Comparison of ENCODE assay signal across 20 mouse cellular contexts in genomic region chr14:34626824-34627223, GRCm38 (mm10). TPM values are rescaled to one million over a fixed set of nuclear protein-coding genes. Genes with fewer than 3 reads are reported as not detected.
DNase-seq lines count a peak whose midpoint lies in the region; ATAC-seq and TF ChIP-seq lines count a peak whose summit lies in the region.
"Had no signal": no experiment of that assay in that cellular context is flagged by ENCODE, and none has a peak within 500 bp of the region (broad histone marks: within the 10 kb centered on the region; RNA-seq: fewer than 3 reads in every experiment).

No protein-coding gene starts in this region.

- peak; percentile 78 for DNase-seq in fat pad, adult 2 months (ENCODE audit: extremely low read depth, low read depth, low spot score)
- peak; percentile 51 for DNase-seq in stomach, postnatal 0 days (ENCODE audit: low spot score)
- no peak for DNase-seq in urinary bladder, adult 18-20 months (ENCODE audit: low spot score in 2 of 2)
- no peak for DNase-seq in left cerebral cortex, postnatal 36 days (ENCODE audit: low spot score in 2 of 2)
- DNase-seq in heart, adult 9 months (ENCODE audit: low spot score in 2 of 2) = no peak
- DNase-seq: adrenal gland, adult 8-10 months; cerebellum, adult 18-20 months; cerebellum, adult 9-11 months; cerebellum, postnatal 36 days; gastrocnemius, postnatal 10 days; heart, postnatal 36 days had no signal

- 55% methylated on average over 7 of the region's 7 CpGs for WGBS in stomach, postnatal 0 days

- H3K4me3 ChIP-seq in stomach, postnatal 0 days (ENCODE audit: low read depth, low read length) = no peak overlapping the region
- H3K4me3 ChIP-seq: embryonic facial prominence, embryonic 13.5 days; forebrain, embryonic 15.5 days; heart, embryonic 13.5 days; hindbrain, embryonic 15.5 days had no signal

- ATAC-seq in erythroblast, adult 5-6 weeks (replicated peaks; ENCODE audit: low FRiP score, poor library complexity, severe bottlenecking) = peak; percentile 39; the same call in 1 of the 2 replicates
- ATAC-seq in megakaryocyte-erythroid progenitor cell, adult 5-6 weeks (replicated peaks; ENCODE audit: low FRiP score, low TSS enrichment, poor library complexity, severe bottlenecking) = 0 out of 2 replicates have a peak, but pooled peaks have one; percentile 36
- peak; percentile 69 for ATAC-seq in stomach, postnatal 0 days (ENCODE audit: low FRiP score, low TSS enrichment)
- ATAC-seq: forebrain, embryonic 15.5 days had no signal

- H3K4me2 ChIP-seq in stomach, postnatal 0 days (replicated peaks; ENCODE audit: low read depth) = no peak overlapping the region
- H3K4me2 ChIP-seq: embryonic facial prominence, embryonic 13.5 days; forebrain, embryonic 15.5 days; heart, embryonic 13.5 days; hindbrain, embryonic 15.5 days had no signal

- no peaks in the 10 kb centered on the region for H3K27me3 ChIP-seq in stomach, postnatal 0 days (ENCODE audit: control insufficient read depth, insufficient read depth, low read length)
- H3K27me3 ChIP-seq: embryonic facial prominence, embryonic 13.5 days; forebrain, embryonic 15.5 days; heart, embryonic 13.5 days; hindbrain, embryonic 15.5 days had no signal

- intact Hi-C loops in left cerebral cortex, postnatal 36 days (cut with DNase I) = no loop called here

- TF ChIP-seq CTCF in stomach, postnatal 0 days (IDR thresholded peaks at IDR 0.05; ENCODE audit: low read depth) = no peak

- no peaks in the 10 kb centered on the region for H3K9me3 ChIP-seq in stomach, postnatal 0 days (ENCODE audit: control insufficient read depth, low read length)
- H3K9me3 ChIP-seq: embryonic facial prominence, embryonic 13.5 days; forebrain, embryonic 15.5 days; heart, embryonic 13.5 days; hindbrain, embryonic 15.5 days had no signal

- H3K27ac ChIP-seq in stomach, postnatal 0 days (replicated peaks) = no peak overlapping the region
- H3K27ac ChIP-seq: embryonic facial prominence, embryonic 13.5 days; forebrain, embryonic 15.5 days; heart, embryonic 13.5 days; hindbrain, embryonic 15.5 days had no signal

- H3K4me1 ChIP-seq in stomach, postnatal 0 days (replicated peaks; ENCODE audit: control insufficient read depth, insufficient read depth) = no peaks in the 10 kb centered on the region
- H3K4me1 ChIP-seq: embryonic facial prominence, embryonic 13.5 days; forebrain, embryonic 15.5 days; hindbrain, embryonic 15.5 days had no signal

- no peak for TF ChIP-seq EP300 in stomach, postnatal 0 days (optimal IDR thresholded peaks at IDR 0.05)

- H3K9ac ChIP-seq in stomach, postnatal 0 days (ENCODE audit: low read length) = no peak overlapping the region
- H3K9ac ChIP-seq: embryonic facial prominence, embryonic 13.5 days; forebrain, embryonic 15.5 days; heart, embryonic 13.5 days; hindbrain, embryonic 15.5 days had no signal

- H3K36me3 ChIP-seq in stomach, postnatal 0 days (ENCODE audit: control insufficient read depth, insufficient read depth, low read length) = no peaks in the 10 kb centered on the region
- H3K36me3 ChIP-seq: embryonic facial prominence, embryonic 13.5 days; forebrain, embryonic 15.5 days; heart, embryonic 13.5 days; hindbrain, embryonic 15.5 days had no signal

RNA-seq across cellular contexts. Expression of gene Opn4, which starts 26.9 kb away (rescaled TPM):
- not detected in 2 replicates for total RNA-seq in erythroblast, adult 5-6 weeks (2015; ENCODE audit: low replicate concordance)
- not detected in 2 replicates for total RNA-seq in erythroblast, adult 5-6 weeks (2017; ENCODE audit: low replicate concordance)
- total RNA-seq in megakaryocyte-erythroid progenitor cell, adult 5-6 weeks (2014; fragmentation: Nextera tagmentation) = not detected in 2 replicates
- total RNA-seq in megakaryocyte-erythroid progenitor cell, adult 5-6 weeks (2017) = not detected in 2 replicates
- polyA plus RNA-seq in stomach, postnatal 0 days (2015; fragmentation: Nextera tagmentation; extraction: Ambion mirVana) = not detected in 2 replicates
- total RNA-seq in left cerebral cortex, postnatal 36 days (2021) = not detected
- total RNA-seq: gastrocnemius, postnatal 10 days; granulocyte monocyte progenitor cell, adult 5-6 weeks had no signal
- polyA plus RNA-seq: embryonic facial prominence, embryonic 13.5 days; forebrain, embryonic 15.5 days; hindbrain, embryonic 11.5 days; hindbrain, embryonic 15.5 days had no signal

RNA-seq across cellular contexts. Expression of gene Ldb3, which starts 38.3 kb away (rescaled TPM):
- not detected in 2 replicates for total RNA-seq in erythroblast, adult 5-6 weeks (2015; ENCODE audit: low replicate concordance)
- not detected in 2 replicates for total RNA-seq in erythroblast, adult 5-6 weeks (2017; ENCODE audit: low replicate concordance)
- total RNA-seq in megakaryocyte-erythroid progenitor cell, adult 5-6 weeks (2014; fragmentation: Nextera tagmentation) = not detected in 2 replicates
- not detected in 2 replicates for total RNA-seq in megakaryocyte-erythroid progenitor cell, adult 5-6 weeks (2017)
- polyA plus RNA-seq in stomach, postnatal 0 days (2015; fragmentation: Nextera tagmentation; extraction: Ambion mirVana) = 1.6 and 1.7 TPM in 2 replicates
- total RNA-seq in left cerebral cortex, postnatal 36 days (2021) = 1 to 10 TPM; 2.8 to 3.3 TPM
- total RNA-seq: granulocyte monocyte progenitor cell, adult 5-6 weeks had no signal
- polyA plus RNA-seq: forebrain, embryonic 11.5 days had no signal

RNA-seq across cellular contexts. Expression of gene Wapl, which starts 46.9 kb away (rescaled TPM):
- 144 and 152 TPM in 2 replicates for total RNA-seq in erythroblast, adult 5-6 weeks (2015; ENCODE audit: low replicate concordance)
- 291 and 438 TPM in 2 replicates for total RNA-seq in erythroblast, adult 5-6 weeks (2017; ENCODE audit: low replicate concordance)
- 102 and 161 TPM in 2 replicates for total RNA-seq in megakaryocyte-erythroid progenitor cell, adult 5-6 weeks (2014; fragmentation: Nextera tagmentation)
- total RNA-seq in megakaryocyte-erythroid progenitor cell, adult 5-6 weeks (2017) = 201 and 208 TPM in 2 replicates
- polyA plus RNA-seq in stomach, postnatal 0 days (2015; fragmentation: Nextera tagmentation; extraction: Ambion mirVana) = 15.8 and 16.0 TPM in 2 replicates
- total RNA-seq in left cerebral cortex, postnatal 36 days (2021) = 10 to 100 TPM; 41.7 to 44.5 TPM

Comparison
In these comparisons a context has a peak if more than half of its experiments do, and no peak if none do; other contexts are left out.
1. DNase-seq: peak in fat pad, adult 2 months (single experiment) and stomach, postnatal 0 days (single experiment); none in urinary bladder, adult 18-20 months (0 of 2), left cerebral cortex, postnatal 36 days (0 of 2) and heart, adult 9 months (0 of 2).
2. Peak in every context shown above with its lines, with median percentiles within 50 percentile points of each other: ATAC-seq.